Mouse (Mus musculus) 3134 (cell line): ENCODE data around the gene Tnfrsf25.
A peak's percentile ranks its signal among the peaks of the same experiment; 100 is the strongest.

ENCODE experiments used
- DNase-seq: peaks from one replicate; pipeline ENCODE4 v3.0.0-alpha.2; 2011; ENCODE audit warnings: low spot score; ENCODE audit not compliant: insufficient read length; ENCODE audit errors: extremely low read depth

The Tnfrsf25 gene

DNA sequence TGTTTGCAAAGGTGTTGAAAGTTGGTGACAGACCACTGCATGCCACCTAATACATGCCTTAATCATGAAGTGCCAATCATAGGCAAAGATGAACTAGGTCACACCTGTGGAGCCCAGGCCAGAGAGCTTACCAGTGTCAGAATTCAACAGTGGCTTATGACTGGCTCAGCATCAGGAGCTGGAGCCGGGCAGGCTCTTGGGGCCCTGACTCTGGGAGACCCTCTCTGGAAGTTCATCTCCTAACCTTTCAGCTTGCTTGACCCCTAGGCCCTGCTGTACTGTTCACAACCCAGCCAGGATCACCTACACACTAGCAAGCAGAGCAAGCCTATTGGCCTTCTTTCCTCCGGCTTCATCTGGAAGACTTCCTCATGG lies 21.1 kb downstream of the Tnfrsf25 start:
- no peak for DNase-seq

DNA sequence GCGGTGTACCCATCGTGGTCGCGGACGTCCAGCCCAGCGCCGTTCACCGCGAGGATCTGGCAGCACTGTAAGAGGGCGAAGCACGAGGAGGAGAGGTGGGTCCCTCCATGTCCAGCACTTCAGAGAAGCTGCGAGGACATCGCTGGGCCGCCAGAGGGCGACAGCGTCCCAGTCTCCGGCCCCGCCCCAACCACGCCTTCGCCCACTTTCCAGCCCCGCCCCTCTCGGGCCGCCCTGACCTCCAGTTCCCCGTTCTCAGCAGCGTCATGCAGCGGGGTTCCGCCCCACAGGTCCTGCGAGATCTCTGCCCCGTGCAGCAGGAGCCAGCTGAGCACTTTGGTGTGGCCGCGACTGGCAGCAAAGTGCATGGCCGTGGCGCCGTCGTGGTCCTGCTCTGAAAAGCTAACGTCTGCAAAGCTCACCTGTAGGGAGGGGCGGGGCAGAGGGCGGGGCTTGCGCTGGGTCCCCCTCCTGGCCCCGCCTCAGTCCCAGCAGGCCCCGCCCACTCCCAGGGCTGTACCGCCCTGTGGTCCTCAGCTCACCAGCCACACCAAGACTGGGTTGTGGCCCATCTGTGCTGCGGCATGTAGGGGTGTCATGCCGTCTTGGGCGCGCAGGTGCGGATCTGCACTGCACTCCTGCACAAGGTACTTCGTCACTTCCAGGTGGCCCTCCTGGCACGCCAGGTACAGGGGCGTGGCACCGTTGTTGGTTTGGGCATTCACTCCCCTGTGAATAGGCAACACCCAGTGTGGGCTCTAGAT lies 22.9 kb downstream of the Tnfrsf25 start:
- DNase-seq: peak; percentile 72

DNA sequence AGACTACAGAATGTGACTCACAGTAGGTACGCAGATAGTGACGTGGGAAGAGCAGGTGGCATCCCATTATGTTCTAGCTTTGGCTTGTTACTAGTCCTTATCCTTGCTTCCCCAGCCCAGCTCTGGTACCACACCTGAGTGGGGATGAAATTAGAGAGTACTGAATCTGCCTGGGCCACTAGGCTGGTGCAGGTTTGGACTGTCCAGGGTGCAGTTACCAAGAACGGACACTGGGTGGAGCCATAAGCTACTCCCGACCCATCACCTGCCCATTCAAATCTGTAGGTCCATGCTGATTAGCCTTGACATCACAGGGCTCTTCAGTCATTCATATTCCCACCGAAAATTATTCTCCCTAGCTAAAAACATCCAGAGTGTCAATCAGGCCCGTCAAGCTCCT lies 24.7 kb downstream of the Tnfrsf25 start:
- DNase-seq: no peak

- no peak for DNase-seq
Measured at GRCm38 (mm10) chr4:152141521-152142135, 25.9 kb downstream of the Tnfrsf25 start.

DNA sequence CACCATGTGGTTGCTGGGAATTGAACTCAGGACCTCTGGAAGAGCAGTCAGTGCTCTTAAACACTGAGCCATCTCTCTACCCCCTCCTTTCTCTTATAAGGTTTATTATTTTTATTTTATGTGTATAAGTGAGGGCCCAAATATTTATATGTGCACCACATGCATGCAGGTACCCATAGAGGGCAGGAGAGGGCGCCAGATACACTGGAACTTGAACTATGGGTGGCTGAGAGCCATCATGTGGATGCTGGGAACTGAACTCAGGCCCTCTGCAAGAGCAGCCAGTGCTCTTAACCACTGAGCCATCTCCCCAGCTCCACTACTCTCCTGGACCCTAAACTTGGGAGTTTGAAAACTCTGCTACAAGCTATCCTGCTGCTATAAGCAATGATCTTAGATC lies 27.9 kb downstream of the Tnfrsf25 start:
- DNase-seq: no peak

DNA sequence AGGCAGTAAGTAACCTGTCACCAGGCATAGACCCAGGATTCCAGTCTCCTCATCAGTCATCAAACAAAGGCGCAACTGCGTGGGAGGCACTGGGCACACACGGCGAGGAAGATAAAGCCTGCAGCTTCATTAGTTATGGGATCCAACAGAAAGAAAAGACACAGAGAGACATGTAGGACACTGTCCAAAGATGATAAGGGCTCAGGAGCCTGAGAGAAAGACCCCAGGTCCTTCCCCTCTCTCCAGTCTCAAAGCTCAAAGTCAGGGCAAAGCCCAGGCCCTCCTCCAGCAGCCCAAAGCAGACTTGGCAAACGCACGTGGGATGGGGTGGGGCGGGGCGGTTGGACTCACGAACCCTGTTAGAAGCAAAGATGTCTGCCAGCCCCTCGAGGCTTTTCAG lies 29.7 kb downstream of the Tnfrsf25 start:
- DNase-seq: no peak

DNA sequence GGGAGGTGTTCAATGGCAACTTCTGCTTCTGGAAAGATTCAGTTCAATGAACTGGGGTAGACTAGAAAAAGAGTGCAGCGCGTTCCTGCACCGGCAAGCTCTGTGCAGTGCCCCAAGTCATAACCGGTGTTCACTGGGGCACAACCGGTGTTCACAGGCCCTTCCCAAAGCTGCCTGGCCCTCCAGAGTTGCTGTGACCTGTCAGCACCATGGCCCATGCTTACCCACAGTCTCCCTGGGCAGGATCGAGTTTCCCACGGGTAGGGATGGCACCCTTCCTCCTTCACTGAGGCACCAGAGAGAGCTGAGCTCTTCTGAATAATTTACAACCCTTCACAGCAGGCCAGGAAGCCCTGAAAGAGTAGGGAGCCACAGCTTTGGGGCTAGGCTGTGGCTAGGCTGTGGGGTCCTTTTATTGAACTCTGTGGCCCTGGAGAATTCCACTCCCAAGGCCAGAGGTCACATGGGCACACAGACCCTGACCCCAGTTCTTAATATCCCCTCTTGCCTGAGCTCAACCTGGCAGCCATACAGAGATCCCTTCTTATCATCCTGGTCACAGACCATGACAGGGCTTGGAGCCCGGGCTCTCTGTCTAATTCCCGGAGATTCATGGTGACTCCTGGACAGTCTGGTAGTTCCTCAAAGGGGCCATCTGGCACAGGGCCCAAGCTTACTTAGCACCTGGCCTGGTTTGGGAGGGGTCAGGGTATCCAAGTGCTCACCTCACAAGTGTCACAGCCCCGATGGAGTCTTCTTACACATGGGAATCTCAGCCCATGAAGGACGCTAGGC lies 30.5 kb downstream of the Tnfrsf25 start:
- DNase-seq: no peak

GRCm38 (mm10) chr4:152150546-152150945 lies 34.8 kb downstream of the Tnfrsf25 start:
- DNase-seq: no peak

DNA sequence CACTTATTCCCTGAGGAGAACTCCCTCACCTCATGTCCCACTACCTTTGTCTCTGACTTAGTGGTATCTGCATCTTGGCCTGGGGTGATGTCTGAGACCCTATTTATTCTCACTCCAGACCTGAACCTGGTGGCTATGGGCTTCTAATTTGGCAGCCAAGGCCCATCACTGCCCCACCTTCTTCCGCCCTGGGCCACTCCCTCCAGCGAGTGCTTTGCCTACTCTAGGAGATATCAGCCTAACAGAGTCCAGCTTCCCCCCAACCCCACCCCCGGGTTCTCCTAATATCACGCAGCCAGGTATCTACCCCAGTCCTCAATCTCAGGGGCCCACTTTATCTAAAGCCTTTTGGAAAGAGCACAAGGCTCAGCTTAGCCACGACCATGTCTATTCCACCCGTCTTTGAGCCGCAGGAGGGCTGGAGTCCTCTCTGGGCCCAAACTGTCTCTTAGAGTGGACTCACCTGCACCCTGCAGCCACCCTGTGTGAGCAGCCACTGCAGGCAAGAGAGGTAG lies 35.8 kb downstream of the Tnfrsf25 start:
- no peak for DNase-seq

DNA sequence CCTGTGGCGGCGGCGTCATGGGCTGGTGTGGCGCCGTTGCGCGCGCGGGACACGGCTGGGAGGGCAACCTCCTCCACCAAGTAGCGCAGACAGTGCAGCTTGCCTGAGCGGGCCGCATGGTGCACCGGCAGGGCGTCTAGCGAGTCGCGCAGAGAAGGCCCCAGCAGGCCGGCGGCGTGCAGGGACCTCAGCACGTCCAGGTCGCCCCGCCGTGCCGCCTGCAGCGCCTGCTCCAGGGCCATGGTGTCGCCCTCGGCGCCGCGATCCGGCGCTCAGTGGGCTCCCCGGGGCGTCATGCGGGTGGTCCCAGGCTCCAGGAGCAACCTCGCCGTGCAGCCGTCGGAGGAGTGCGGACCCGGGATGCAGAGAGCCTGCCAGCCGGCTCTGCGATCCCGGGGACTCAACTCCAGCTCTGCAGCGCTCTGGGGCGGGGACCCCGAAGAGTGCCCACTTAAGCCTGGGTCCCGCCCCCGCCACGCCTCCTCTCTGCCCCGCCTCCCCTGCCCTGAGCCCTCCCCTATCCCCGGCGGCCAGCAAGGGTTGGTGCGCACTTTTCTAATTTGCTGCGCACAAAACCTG lies 36.3 kb downstream of the Tnfrsf25 start, which contains the start of gene Espn:
Espn (minus strand) TSS at position 406 of the 579 bp plus-strand sequence.
- DNase-seq: no peak

DNA sequence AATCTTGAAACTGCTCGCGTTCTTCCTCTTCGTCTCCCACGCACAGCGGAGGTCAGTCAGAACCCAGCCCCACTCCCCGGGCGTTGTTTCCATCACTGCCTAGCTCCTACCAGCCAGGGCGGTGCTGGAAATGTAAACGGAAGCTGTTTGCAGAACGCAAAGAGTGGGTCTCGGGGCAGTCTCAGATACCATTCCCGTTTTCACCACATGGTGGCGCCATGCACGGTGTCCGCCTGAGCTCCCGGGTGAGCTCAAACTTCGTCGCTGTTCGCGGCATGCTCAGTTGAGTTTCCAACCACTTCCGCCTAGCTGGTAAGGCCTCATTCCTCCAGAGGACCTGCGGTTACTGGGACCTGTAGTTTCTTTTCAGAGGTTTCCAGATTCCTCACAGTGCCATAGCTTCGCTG lies 38.0 kb downstream of the Tnfrsf25 start:
- peak; percentile 55 for DNase-seq

DNA sequence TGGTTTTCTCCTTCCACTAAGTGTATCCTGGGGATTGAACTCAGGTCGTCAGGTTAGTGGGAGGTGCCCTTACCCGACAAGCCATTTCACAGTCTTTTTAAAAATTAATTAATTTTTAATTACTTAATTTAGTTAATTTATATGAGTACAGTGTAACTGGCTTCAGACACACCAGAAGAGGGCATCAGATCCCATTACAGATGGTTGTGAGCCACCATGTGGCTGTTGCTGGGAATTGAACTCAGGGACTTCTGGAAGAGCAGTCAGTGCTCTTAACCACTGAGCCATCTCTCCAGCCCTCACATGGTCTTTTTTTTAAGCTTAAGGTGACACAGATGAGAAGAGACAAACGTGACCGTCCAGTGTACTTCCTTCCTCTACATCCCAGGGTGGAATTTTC lies 39.3 kb downstream of the Tnfrsf25 start:
- DNase-seq: no peak

DNA sequence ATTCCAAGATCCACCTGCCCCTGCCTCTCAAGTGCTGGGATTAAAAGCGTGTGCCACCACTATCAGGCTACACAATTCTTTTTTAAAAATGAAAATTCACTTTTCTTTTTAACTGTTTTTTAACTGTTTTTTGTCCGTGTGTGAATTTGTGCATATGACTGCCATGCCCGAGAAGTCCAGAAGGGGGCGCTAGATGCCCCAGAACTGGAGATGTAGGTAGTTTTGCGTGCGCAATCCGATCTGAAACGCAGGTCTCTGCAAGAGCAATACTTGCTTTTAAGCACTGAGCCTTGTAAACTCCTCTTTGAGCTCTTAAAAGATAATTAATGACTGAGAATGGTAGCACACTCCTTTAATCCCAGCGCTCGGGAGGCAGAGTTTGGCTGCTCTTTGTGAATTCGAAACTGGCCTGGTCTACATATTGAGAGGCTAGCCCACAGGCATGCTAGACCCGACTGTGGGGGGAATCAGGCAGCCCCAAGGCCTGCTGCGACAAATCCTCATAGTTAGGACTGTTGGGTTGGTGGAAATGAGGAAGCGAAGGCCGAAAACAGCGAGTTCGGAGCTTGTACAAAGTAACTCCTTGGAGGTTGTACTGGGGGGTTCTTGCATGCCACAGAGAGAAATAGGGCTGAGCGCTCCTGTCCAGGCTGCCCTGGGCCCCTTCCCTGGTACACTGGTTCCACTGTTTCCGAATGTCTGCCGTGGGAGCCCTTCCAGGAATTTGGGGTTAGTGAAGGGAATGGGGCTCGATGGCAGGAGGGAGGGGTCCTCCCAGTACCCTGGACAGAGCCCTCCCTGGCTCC lies 42.2 kb downstream of the Tnfrsf25 start:
- no peak for DNase-seq

- DNase-seq: no peak
Measured at GRCm38 (mm10) chr4:152158585-152159284, 43.0 kb downstream of the Tnfrsf25 start, which contains the start of gene Hes2. Hes2 (plus strand) TSS chr4:152158867.

- no peak for DNase-seq
Measured at GRCm38 (mm10) chr4:152159285-152159678, 43.5 kb downstream of the Tnfrsf25 start.

- no peak for DNase-seq
Measured at GRCm38 (mm10) chr4:152160748-152161147, 45.0 kb downstream of the Tnfrsf25 start.

DNA sequence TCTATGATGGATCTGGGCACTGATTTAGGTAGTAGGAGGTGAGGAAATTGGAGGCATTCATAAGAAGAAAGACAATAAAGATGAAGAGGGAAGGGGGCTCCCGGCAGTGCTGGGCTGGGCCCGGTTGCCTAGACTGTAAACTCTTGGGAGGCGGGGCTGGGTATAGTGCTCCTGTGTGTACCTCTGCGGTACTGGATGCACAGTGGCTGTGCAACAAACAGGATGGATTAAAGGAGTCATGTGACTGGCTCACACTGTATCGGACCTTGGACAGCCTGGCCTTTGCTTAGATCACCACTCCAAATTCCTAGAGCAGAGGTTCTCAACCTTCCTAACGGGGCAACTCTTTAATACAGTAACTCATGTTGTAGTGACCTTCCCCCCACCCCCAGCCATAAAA lies 45.9 kb downstream of the Tnfrsf25 start:
- no peak for DNase-seq

GRCm38 (mm10) chr4:152162748-152163147 lies 47.0 kb downstream of the Tnfrsf25 start:
- no peak for DNase-seq
